ENCODE assay signal across 10 mouse cellular contexts in genomic region chr7:74006775-74007371, GRCm38 (mm10). TPM values are rescaled to one million over a fixed set of nuclear protein-coding genes. Genes with fewer than 3 reads are reported as not detected.
DNase-seq lines count a peak whose midpoint lies in the region; ATAC-seq and TF ChIP-seq lines count a peak whose summit lies in the region.
"Had no signal": no experiment of that assay in that cellular context is flagged by ENCODE, and none has a peak within 500 bp of the region (broad histone marks: within the 10 kb centered on the region; RNA-seq: fewer than 3 reads in every experiment).

No protein-coding gene starts in this region.

- 10% methylated on average over 9 of the region's 9 CpGs for WGBS in kidney, embryonic 14.5 days
- 5% methylated on average over 9 of the region's 9 CpGs for WGBS in hindbrain, postnatal 0 days
- WGBS in neural tube, embryonic 13.5 days: 5% methylated on average over 9 of the region's 9 CpGs

- peak; percentile 86 for ATAC-seq in kidney, embryonic 14.5 days (ENCODE audit: low FRiP score, low TSS enrichment)
- ATAC-seq in hindbrain, postnatal 0 days: peak; percentile 81
- peak; percentile 81 for ATAC-seq in neural tube, embryonic 13.5 days (ENCODE audit: low read depth)
- ATAC-seq in monocyte, adult 5-6 weeks (replicated peaks; ENCODE audit: insufficient number of reproducible peaks, low FRiP score, low TSS enrichment, poor library complexity, severe bottlenecking): no peak
- ATAC-seq in activated CD4-positive, CD25-positive, alpha-beta regulatory T cell, adult 4 months: no peak

- peaks cover 3% of the 10 kb centered on the region; the same call in 1 of the 2 replicates for H3K36me3 ChIP-seq in kidney, embryonic 14.5 days (ENCODE audit: control insufficient read depth, insufficient read depth, low read length)
- H3K36me3 ChIP-seq in hindbrain, postnatal 0 days (ENCODE audit: insufficient read depth, low read length): no peaks in the 10 kb centered on the region
- H3K36me3 ChIP-seq in neural tube, embryonic 13.5 days: no peaks in the 10 kb centered on the region; the same call in 1 of the 2 replicates

- DNase-seq in kidney, adult 18-20 months: no peak
- DNase-seq in embryo, embryonic 9.5 days (ENCODE audit: extremely low spot score): peak; percentile 42
- DNase-seq in hindbrain, postnatal 0 days (ENCODE audit: low spot score): peak; percentile 69
- DNase-seq in spleen, postnatal 14 days (ENCODE audit: low spot score in 2 of 2): no peak

- peaks cover 24% of the 10 kb centered on the region for H3K4me1 ChIP-seq in kidney, embryonic 14.5 days (ENCODE audit: control insufficient read depth, insufficient read depth, low read length)
- peaks cover 12% of the 10 kb centered on the region for H3K4me1 ChIP-seq in hindbrain, postnatal 0 days (ENCODE audit: insufficient read depth, low read length)
- peaks cover 88% of the 10 kb centered on the region for H3K4me1 ChIP-seq in neural tube, embryonic 13.5 days (replicated peaks)

- 0 out of 2 replicates have a peak overlapping the region, but pooled peaks have one; percentile 3 for H3K4me2 ChIP-seq in kidney, embryonic 14.5 days (replicated peaks; ENCODE audit: low read depth, low read length)
- H3K4me2 ChIP-seq in hindbrain, postnatal 0 days (ENCODE audit: low read depth, low read length): peak overlapping the region; percentile 19; the same call in 1 of the 2 replicates
- peak overlapping the region; percentile 46 for H3K4me2 ChIP-seq in neural tube, embryonic 13.5 days

- no peak overlapping the region for H3K4me3 ChIP-seq in kidney, embryonic 14.5 days (ENCODE audit: low read length)
- H3K4me3 ChIP-seq in hindbrain, postnatal 0 days (ENCODE audit: low read length): no peak overlapping the region
- peak overlapping the region; percentile 5; the same call in 1 of the 2 replicates for H3K4me3 ChIP-seq in neural tube, embryonic 13.5 days
- H3K4me3 ChIP-seq: erythroblast, embryonic 14.5 days had no signal

- TF ChIP-seq CTCF in hindbrain, postnatal 0 days (IDR thresholded peaks at IDR 0.05; ENCODE audit: low read depth): peak; percentile 35

- H3K9ac ChIP-seq in kidney, embryonic 14.5 days (ENCODE audit: low read depth, low read length): no peak overlapping the region; the same call in 1 of the 2 replicates
- H3K9ac ChIP-seq in hindbrain, postnatal 0 days (replicated peaks; ENCODE audit: low read length): no peak overlapping the region
- peak overlapping the region; percentile 64 for H3K9ac ChIP-seq in neural tube, embryonic 13.5 days

- no peaks in the 10 kb centered on the region for H3K9me3 ChIP-seq in kidney, embryonic 14.5 days (ENCODE audit: control insufficient read depth, low read length)
- no peaks in the 10 kb centered on the region for H3K9me3 ChIP-seq in hindbrain, postnatal 0 days (ENCODE audit: low read length)
- H3K9me3 ChIP-seq in neural tube, embryonic 13.5 days: no peaks in the 10 kb centered on the region

- no peaks in the 10 kb centered on the region for H3K27me3 ChIP-seq in kidney, embryonic 14.5 days (ENCODE audit: control insufficient read depth, insufficient read depth, low read length)
- no peaks in the 10 kb centered on the region for H3K27me3 ChIP-seq in hindbrain, postnatal 0 days (ENCODE audit: insufficient read depth, low read length)
- H3K27me3 ChIP-seq in neural tube, embryonic 13.5 days: no peaks in the 10 kb centered on the region

- no peak overlapping the region for H3K27ac ChIP-seq in kidney, embryonic 14.5 days (ENCODE audit: low read depth, low read length)
- H3K27ac ChIP-seq in hindbrain, postnatal 0 days: peak overlapping the region; percentile 58
- H3K27ac ChIP-seq in neural tube, embryonic 13.5 days (replicated peaks): peak overlapping the region; percentile 93

RNA-seq across cellular contexts. Expression of gene St8sia2, which starts 6.6 kb away (rescaled TPM):
- polyA plus RNA-seq in kidney, embryonic 14.5 days (2014; fragmentation: Nextera tagmentation; extraction: Ambion mirVana): 12.6 and 18.7 TPM in 2 replicates
- total RNA-seq in hindbrain, postnatal 0 days (2014; rRNA removed): 52.4 and 54.8 TPM in 2 replicates
- 37.4 and 45.1 TPM in 2 replicates for polyA plus RNA-seq in hindbrain, postnatal 0 days (2015; fragmentation: Nextera tagmentation; extraction: Ambion mirVana)
- polyA plus RNA-seq in neural tube, embryonic 13.5 days (2015; fragmentation: Nextera tagmentation; extraction: Ambion mirVana): 63.6 and 72.5 TPM in 2 replicates
- not detected in 3 replicates for total RNA-seq in monocyte, adult 5-6 weeks (2017)
- not detected for polyA plus RNA-seq in activated CD4-positive, CD25-positive, alpha-beta regulatory T cell, adult 4 months (2017; shearing (Covaris generic))
- total RNA-seq: liver, adult 2 months had no signal
- polyA plus RNA-seq: erythroblast, embryonic 14.5 days had no signal

Comparison
In these comparisons a context has a peak if more than half of its experiments do, and no peak if none do; other contexts are left out.
1. ATAC-seq: peak in kidney, embryonic 14.5 days (single experiment), hindbrain, postnatal 0 days (single experiment) and neural tube, embryonic 13.5 days (single experiment); none in monocyte, adult 5-6 weeks (single experiment) and activated CD4-positive, CD25-positive, alpha-beta regulatory T cell, adult 4 months (single experiment).
2. DNase-seq: peak in embryo, embryonic 9.5 days (single experiment) and hindbrain, postnatal 0 days (single experiment); none in kidney, adult 18-20 months (single experiment) and spleen, postnatal 14 days (0 of 2).
3. RNA of gene St8sia2, which starts 6.6 kb away (polyA plus RNA-seq): 63.6 to 72.5 TPM in neural tube, embryonic 13.5 days, 37.4 to 45.1 TPM in hindbrain, postnatal 0 days and 12.6 to 18.7 TPM in kidney, embryonic 14.5 days; not detected in activated CD4-positive, CD25-positive, alpha-beta regulatory T cell, adult 4 months; every median in the first group is over 10 times any median in the second.
4. Peak in every context shown above with its lines, with median percentiles within 50 percentile points of each other: H3K4me2 ChIP-seq.